Mouse (Mus musculus): Measurements from ENCODE around the gene Gdf10. TPM values are rescaled to one million over a fixed set of nuclear protein-coding genes. Genes with fewer than 3 reads are reported as not detected.

Gene Gdf10
- total RNA-seq, 2 experiments from 2014 or later, result 3.2 to 3.6 TPM

- Histone ChIP-seq H3K4me3 (no peak overlapping the region), H3K27ac (no peak overlapping the region)
- no peak for DNase-seq (ENCODE audit: extremely low spot score in 1 of 2, low spot score in 2 of 2)
- TF ChIP-seq CTCF (IDR thresholded peaks at IDR 0.05), result no peak
- intact Hi-C loops (cut with DNase I), result no loop called here
Measured at GRCm38 (mm10) chr14:33903199-33903598, 20.2 kb upstream of the Gdf10 start.

GRCm38 (mm10) chr14:33904851-33905250, 18.5 kb upstream of the Gdf10 start:
- no peak overlapping the region for H3K27ac ChIP-seq
- no peak for DNase-seq (ENCODE audit: extremely low spot score in 1 of 2, low spot score in 2 of 2)
- H3K4me3 ChIP-seq, result no peak overlapping the region
- TF ChIP-seq CTCF (IDR thresholded peaks at IDR 0.05), result no peak
- intact Hi-C loops (cut with DNase I), result no loop called here

- Histone ChIP-seq H3K27ac (no peak overlapping the region), H3K4me3 (no peak overlapping the region)
- peak; percentile 58 for TF ChIP-seq CTCF (IDR thresholded peaks at IDR 0.05)
- DNase-seq (ENCODE audit: extremely low spot score in 1 of 2, low spot score in 2 of 2), result peak; percentile 41 to 42
- intact Hi-C loops (cut with DNase I), result loop anchor here (5.0 kb wide), 2 partner anchors 81 to 216 kb away; no protein-coding TSS in a partner anchor
Measured at GRCm38 (mm10) chr14:33913727-33914126, 9.7 kb upstream of the Gdf10 start.

- intact Hi-C loops (cut with DNase I), result loop anchor here (5.0 kb wide), 2 partner anchors 82 to 217 kb away; no protein-coding TSS in a partner anchor
- no peak overlapping the region for H3K4me3 ChIP-seq
- no peak for DNase-seq (ENCODE audit: extremely low spot score in 1 of 2, low spot score in 2 of 2)
- no peak for TF ChIP-seq CTCF (IDR thresholded peaks at IDR 0.05)
- H3K27ac ChIP-seq, result no peak overlapping the region
Measured at GRCm38 (mm10) chr14:33914206-33914605, 9.2 kb upstream of the Gdf10 start.

GRCm38 (mm10) chr14:33920727-33921559, 2.4 kb upstream of the Gdf10 start:
- no peak for DNase-seq (ENCODE audit: extremely low spot score in 1 of 2, low spot score in 2 of 2)
- Histone ChIP-seq H3K4me3 (no peak overlapping the region), H3K27ac (no peak overlapping the region)
- no peak for TF ChIP-seq CTCF (IDR thresholded peaks at IDR 0.05)
- intact Hi-C loops (cut with DNase I), result no loop called here

- intact Hi-C loops (cut with DNase I), result no loop called here
- no peak for TF ChIP-seq CTCF (IDR thresholded peaks at IDR 0.05)
- Histone ChIP-seq H3K4me3 (peak overlapping the region; percentile 52; the same call in 1 of the 2 replicates), H3K27ac (no peak overlapping the region)
- no peak for DNase-seq (ENCODE audit: extremely low spot score in 1 of 2, low spot score in 2 of 2)
Measured at GRCm38 (mm10) chr14:33922771-33923167, 618 bp upstream of the Gdf10 start.

GRCm38 (mm10) chr14:33931853-33932252, 8.5 kb downstream of the Gdf10 start:
- no peak overlapping the region for H3K4me3 ChIP-seq
- DNase-seq (ENCODE audit: extremely low spot score in 1 of 2, low spot score in 2 of 2), result no peak
- intact Hi-C loops (cut with DNase I), result loop anchor here (5.0 kb wide), 1 partner anchor 100 kb away; no protein-coding TSS in a partner anchor
- no peak for TF ChIP-seq CTCF (IDR thresholded peaks at IDR 0.05)
- no peak overlapping the region for H3K27ac ChIP-seq

GRCm38 (mm10) chr14:33932935-33933703, 9.7 kb downstream of the Gdf10 start:
- peak; percentile 44 to 68 for DNase-seq (ENCODE audit: extremely low spot score in 1 of 2, low spot score in 2 of 2)
- H3K27ac ChIP-seq, result no peak overlapping the region
- no peak overlapping the region for H3K4me3 ChIP-seq
- intact Hi-C loops (cut with DNase I), result loop anchor here (1.0 to 5.0 kb wide), 2 partner anchors 101 to 260 kb away; no protein-coding TSS in a partner anchor
- TF ChIP-seq CTCF (IDR thresholded peaks at IDR 0.05), result peak; percentile 64

GRCm38 (mm10) chr14:33933778-33934317, 10.5 kb downstream of the Gdf10 start:
- H3K4me3 ChIP-seq, result no peak overlapping the region
- TF ChIP-seq CTCF (IDR thresholded peaks at IDR 0.05), result peak; percentile 77
- intact Hi-C loops (cut with DNase I), result loop anchor here (1.0 to 5.0 kb wide), 3 partner anchors 102 to 261 kb away; no protein-coding TSS in a partner anchor
- no peak overlapping the region for H3K27ac ChIP-seq
- DNase-seq (ENCODE audit: extremely low spot score in 1 of 2, low spot score in 2 of 2), result peak; percentile 56 to 63

GRCm38 (mm10) chr14:33939117-33939516, 15.7 kb downstream of the Gdf10 start:
- intact Hi-C loops (cut with DNase I), result loop anchor here (2.0 kb wide), 1 partner anchor 264 kb away; no protein-coding TSS in a partner anchor

GRCm38 (mm10) chr14:33940739-33941138, 17.4 kb downstream of the Gdf10 start, which contains the start of gene Gdf2:
Gene Gdf2, plus strand, starts transcription at chr14:33941039.
- no peak within 1 kb of the TSS for H3K4me3 ChIP-seq
- intact Hi-C loops (cut with DNase I), result no loop called here
- no peak for DNase-seq (ENCODE audit: extremely low spot score in 1 of 2, low spot score in 2 of 2)

More at GRCm38 (mm10) chr14:33939117-33939516, 15.7 kb downstream of the Gdf10 start:
- Histone ChIP-seq H3K27ac (no peak overlapping the region), H3K4me3 (no peak overlapping the region)
- DNase-seq (ENCODE audit: extremely low spot score in 1 of 2, low spot score in 2 of 2), result peak; percentile 65 to 79
- peak; percentile 85 for TF ChIP-seq CTCF (IDR thresholded peaks at IDR 0.05)

More at GRCm38 (mm10) chr14:33940739-33941138, 17.4 kb downstream of the Gdf10 start, which contains the start of gene Gdf2:
- H3K27ac ChIP-seq, result no peak within 1 kb of the TSS
- TF ChIP-seq CTCF (IDR thresholded peaks at IDR 0.05), result no peak
